Mouse (Mus musculus): Measurements from ENCODE around the gene Fam45a. TPM values are rescaled to one million over a fixed set of nuclear protein-coding genes. Genes with fewer than 3 reads are reported as not detected.
A peak's percentile ranks its signal among the peaks of the same experiment; 100 is the strongest.

Fam45a gene
- 35.4 to 39.8 TPM (median 39.7 TPM) in 3 replicates for total RNA-seq (2017)

DNA sequence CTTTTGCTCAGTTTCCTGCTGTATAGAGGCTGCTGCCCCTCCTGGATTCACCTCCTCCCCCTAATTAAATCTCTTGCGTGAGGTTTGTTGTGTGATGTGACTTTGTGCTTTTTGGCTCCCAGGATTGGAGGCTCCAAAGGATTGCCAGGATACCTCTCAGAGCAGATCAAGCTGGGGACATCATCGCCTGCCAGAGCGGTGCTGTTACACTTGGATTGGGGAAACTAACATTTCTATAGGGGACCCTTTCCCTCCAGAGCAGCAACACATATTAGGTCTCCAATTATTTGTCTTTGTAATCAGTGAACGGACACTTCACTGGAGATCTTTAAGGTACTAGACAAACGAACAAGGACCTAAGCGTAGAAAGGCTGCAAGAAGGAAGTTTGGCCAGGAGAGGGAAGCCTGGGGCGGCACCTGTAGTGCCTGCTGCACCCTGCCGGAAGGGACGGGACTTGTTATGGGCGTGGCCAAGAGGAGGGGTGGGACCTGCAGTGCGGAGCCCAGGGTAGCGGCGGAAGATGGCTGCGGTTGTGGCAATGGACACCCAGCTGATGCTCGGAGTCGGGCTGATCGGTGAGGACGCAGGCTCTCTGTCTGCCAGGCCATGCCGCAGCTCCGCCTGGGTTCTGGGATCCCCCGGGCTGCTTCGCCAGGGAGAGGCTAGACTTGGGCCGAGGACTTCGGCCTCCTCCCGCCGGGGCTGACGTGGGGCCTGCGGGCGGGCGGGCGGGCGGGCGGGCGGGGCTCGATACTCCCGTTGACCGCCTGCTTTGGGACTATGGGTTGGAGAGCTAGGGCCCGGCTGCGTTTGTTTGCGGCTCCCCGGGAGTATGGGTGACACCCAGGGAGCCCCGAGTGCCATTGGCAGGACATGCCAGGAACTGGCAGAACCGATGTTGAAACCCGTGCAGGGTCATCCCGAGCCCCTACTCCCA lies at the start of gene Fam45a:
Fam45a (plus strand) TSS at position 488 of the 938 bp plus-strand sequence.
- peak; percentile 100 for ATAC-seq (replicated peaks; ENCODE audit: insufficient number of reproducible peaks, low FRiP score, low TSS enrichment, poor library complexity, severe bottlenecking)

- no peak for ATAC-seq (replicated peaks; ENCODE audit: insufficient number of reproducible peaks, low FRiP score, low TSS enrichment, poor library complexity, severe bottlenecking)
These were observed 38.0 kb upstream of the Fam45a start for GRCm38 (mm10) chr19:60773366-60773765.

- no peak for ATAC-seq (replicated peaks; ENCODE audit: insufficient number of reproducible peaks, low FRiP score, low TSS enrichment, poor library complexity, severe bottlenecking)
These were observed 29.4 kb upstream of the Fam45a start for GRCm38 (mm10) chr19:60782034-60782433.

DNA sequence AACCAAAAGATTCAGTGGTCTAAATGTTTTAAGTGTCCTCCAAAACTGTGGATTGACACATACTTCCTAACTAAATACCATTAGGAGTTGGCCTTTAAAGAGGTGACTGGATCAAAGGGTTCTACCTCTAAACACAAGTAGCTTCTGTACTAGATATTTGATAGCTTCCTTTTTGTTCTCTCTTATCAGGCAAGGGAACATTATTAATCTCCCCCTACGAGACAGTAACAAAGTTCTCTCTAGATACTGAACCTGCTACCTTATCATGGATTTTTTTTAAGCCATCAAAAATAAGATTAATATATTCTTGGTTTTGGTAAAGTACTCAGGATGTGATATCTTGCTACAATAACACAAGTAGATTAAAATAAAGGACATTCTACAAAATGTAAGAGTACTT lies 26.7 kb upstream of the Fam45a start:
- ATAC-seq (replicated peaks; ENCODE audit: insufficient number of reproducible peaks, low FRiP score, low TSS enrichment, poor library complexity, severe bottlenecking): no peak

- no peak for ATAC-seq (replicated peaks; ENCODE audit: insufficient number of reproducible peaks, low FRiP score, low TSS enrichment, poor library complexity, severe bottlenecking)
These were observed 23.8 kb upstream of the Fam45a start for GRCm38 (mm10) chr19:60787465-60788150.

DNA sequence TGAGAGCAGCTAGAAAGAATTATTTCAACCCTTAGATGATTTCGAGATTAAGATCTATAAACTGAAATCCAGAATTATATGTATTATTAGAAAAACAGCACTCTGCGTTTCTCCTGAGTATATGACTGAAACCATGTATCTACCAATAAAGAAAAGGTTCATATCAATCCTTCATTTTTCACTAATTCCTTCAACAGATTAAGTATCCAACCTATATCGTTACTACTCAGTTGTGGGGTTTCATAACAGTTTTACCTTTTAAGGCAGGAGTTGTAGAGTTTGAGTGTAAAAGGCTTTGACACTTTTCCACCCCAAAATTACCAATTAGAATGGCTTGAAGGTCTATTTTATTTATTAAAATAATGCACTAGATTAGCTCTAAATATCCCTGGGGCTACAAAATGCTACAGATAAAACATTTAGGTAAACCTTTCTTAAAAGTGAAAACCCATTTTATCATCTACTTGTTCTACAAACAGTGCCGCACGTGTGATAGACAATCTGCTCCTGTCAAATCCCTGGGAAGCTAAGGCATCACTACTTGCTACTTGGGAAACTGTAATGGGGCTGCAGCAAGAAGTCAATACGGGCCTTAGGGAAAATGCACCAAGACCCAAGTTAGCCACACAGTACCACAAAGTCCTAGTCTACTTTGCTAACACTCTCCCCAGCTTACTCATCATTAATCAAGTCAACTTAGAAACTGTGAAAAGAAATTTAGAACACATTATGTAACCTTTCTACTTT lies 23.0 kb upstream of the Fam45a start:
- no peak for ATAC-seq (replicated peaks; ENCODE audit: insufficient number of reproducible peaks, low FRiP score, low TSS enrichment, poor library complexity, severe bottlenecking)

GRCm38 (mm10) chr19:60789452-60789851 lies 21.9 kb upstream of the Fam45a start:
- ATAC-seq (replicated peaks; ENCODE audit: insufficient number of reproducible peaks, low FRiP score, low TSS enrichment, poor library complexity, severe bottlenecking): no peak

DNA sequence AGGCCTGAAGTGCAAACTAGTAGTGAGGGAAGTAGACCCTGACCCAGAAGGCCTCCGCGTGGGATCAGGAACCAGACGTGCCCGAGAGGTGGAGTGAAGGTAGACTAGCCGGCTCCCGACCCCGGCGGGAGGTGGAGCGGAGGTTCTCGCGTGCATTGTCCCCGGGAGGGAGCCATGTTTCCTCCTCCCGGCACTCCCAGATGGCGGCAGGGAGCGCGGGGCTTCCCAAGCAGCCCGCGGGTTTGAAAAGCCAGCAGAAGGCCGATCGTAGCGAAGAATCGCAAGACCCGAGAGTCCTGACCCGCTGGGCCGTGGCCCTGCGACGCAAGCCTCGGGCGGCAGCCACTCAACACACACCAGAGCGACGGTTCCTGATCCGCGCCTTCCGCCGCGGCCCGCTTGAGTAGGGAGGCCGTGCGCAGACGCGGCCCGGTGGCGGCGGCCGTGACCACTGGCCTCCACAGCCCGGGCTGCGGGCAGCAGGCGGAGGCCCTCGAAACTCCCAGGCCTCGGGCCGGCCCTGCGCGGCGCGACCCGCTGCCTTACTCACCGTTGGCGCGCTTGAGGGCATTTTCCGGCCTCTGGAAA lies 21.4 kb upstream of the Fam45a start:
- ATAC-seq (replicated peaks; ENCODE audit: insufficient number of reproducible peaks, low FRiP score, low TSS enrichment, poor library complexity, severe bottlenecking): peak; percentile 22; the same call in 1 of the 2 replicates

DNA sequence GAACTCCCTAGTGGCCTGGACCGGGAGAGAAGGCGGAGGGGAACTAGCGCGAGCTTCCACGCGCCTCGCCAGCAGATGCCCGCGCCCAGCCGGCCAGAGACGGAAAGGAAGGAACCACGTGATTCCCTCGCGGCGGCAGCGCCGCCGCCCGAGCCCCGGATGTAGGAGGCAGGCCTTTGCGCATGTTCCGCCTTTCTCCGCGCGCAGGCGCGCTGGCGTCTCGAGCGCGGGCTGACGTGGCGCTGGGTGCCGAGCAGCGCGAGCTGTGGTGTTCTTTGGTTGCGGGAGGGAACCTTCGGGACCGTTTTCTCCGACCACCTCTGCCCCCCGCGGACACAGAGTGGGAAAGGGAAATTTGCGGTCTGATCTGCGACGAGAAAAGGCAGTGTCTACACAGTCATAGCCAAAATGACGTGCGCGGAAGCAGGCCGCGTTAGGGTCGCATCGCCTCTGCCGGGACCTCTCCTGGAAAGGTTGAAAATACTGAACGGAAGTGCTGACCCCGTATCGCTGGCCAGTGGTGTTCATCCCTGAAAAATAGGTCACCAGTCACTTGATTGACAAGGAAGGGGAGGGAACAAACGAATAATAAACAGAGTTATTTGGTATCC lies 20.7 kb upstream of the Fam45a start, which contains the start of gene Eif3a:
Eif3a (minus strand) TSS at position 108 of the 611 bp plus-strand sequence.
- ATAC-seq (replicated peaks; ENCODE audit: insufficient number of reproducible peaks, low FRiP score, low TSS enrichment, poor library complexity, severe bottlenecking): peak; percentile 77

- ATAC-seq (replicated peaks; ENCODE audit: insufficient number of reproducible peaks, low FRiP score, low TSS enrichment, poor library complexity, severe bottlenecking): no peak
These were observed 20.2 kb upstream of the Fam45a start for GRCm38 (mm10) chr19:60791164-60791563.

- no peak for ATAC-seq (replicated peaks; ENCODE audit: insufficient number of reproducible peaks, low FRiP score, low TSS enrichment, poor library complexity, severe bottlenecking)
These were observed 18.1 kb upstream of the Fam45a start for GRCm38 (mm10) chr19:60793170-60793707.

DNA sequence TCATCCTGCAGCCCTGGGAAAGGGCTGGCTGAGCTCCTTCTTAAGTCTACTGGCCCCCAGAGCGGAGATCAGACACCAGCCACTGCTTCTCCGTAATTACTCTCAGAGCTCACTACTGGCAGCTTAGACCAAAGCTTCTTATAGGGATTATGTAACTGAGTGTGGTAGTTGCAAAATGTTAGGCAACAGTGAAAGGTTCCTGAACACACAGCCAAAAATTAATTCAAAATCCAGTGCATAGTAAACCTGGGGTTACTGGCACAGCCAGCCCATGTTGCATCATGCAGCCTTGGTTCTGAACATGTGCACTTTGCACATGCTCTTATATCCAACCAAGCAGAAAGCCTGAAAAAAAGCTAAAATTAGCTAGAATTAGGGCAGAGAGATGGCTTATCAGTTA lies 16.1 kb upstream of the Fam45a start:
- peak; percentile 49; the same call in 1 of the 2 replicates for ATAC-seq (replicated peaks; ENCODE audit: insufficient number of reproducible peaks, low FRiP score, low TSS enrichment, poor library complexity, severe bottlenecking)

GRCm38 (mm10) chr19:60797415-60797814 lies 14.0 kb upstream of the Fam45a start:
- ATAC-seq (replicated peaks; ENCODE audit: insufficient number of reproducible peaks, low FRiP score, low TSS enrichment, poor library complexity, severe bottlenecking): no peak

GRCm38 (mm10) chr19:60799867-60800569 lies 11.4 kb upstream of the Fam45a start:
- peak; percentile 67 for ATAC-seq (replicated peaks; ENCODE audit: insufficient number of reproducible peaks, low FRiP score, low TSS enrichment, poor library complexity, severe bottlenecking)

- no peak; the same call in 1 of the 2 replicates for ATAC-seq (replicated peaks; ENCODE audit: insufficient number of reproducible peaks, low FRiP score, low TSS enrichment, poor library complexity, severe bottlenecking)
These were observed 6.5 kb upstream of the Fam45a start for GRCm38 (mm10) chr19:60804903-60805302.

DNA sequence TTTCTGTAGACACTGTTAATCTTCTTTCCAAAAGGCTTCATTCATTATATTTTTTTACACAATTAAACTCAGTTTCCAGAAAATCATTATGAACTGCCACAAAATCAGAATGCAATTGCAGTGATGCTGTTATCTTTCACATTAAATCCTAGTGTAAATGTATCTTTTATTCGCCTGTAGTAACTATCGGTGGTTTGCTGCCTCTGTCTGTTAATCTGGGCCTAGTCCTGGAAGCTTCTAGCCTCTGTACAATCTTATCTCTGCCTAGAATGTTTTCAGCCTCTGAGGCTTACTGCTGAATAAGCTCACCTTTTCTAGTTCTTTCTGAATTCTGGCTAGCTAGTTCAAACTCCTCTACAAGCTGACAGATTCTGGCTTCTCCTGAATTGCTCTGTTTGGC lies 1.5 kb upstream of the Fam45a start:
- ATAC-seq (replicated peaks; ENCODE audit: insufficient number of reproducible peaks, low FRiP score, low TSS enrichment, poor library complexity, severe bottlenecking): no peak

- no peak for ATAC-seq (replicated peaks; ENCODE audit: insufficient number of reproducible peaks, low FRiP score, low TSS enrichment, poor library complexity, severe bottlenecking)
These were observed 628 bp downstream of the Fam45a start for GRCm38 (mm10) chr19:60812036-60812389.

Data from monocyte, adult 5-6 weeks (primary cell).